Mouse (Mus musculus): ENCODE data around the gene Xylb. TPM values are rescaled to one million over a fixed set of nuclear protein-coding genes. Genes with fewer than 3 reads are reported as not detected.

Gene Xylb
- total and polyA plus RNA-seq, 2 experiments, result 154 to 204 TPM

DNA sequence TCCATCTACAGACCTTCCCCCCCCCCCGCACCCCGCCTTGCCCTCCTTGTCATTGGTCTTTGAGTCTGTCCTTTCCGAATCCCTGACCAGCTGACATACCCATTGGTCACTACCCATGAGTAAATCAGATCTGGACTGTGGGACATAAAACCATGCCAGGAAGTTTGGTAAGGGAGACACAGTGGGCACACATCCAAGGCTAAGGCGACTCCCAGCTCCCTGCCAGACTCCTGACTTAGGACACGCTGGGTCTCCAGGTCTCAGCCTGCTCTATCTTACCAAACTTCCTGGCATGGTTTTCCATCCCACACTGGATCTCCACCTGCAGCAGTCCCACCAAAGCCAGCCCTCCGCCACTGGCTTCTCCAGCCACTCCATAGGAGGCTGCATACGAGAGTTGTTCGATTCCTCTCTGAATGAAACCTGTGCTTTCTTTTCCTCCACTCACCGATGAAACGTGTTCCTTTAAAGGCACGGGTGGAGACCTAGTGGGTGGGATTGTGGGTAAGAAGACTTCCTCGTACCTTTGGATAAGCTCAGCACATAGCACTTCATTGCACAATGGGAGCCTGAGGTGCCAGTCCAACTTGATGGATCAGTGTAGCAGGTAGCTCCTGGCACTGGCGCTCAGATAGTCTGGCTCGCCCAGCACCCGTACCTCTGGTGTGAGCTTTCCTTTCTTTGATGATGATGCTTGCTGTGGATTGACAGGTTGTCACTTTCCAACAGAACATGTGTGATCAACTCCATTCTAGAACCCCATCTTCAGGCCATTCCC is 26.8 kb upstream of the Xylb start:
- DNase-seq (ENCODE audit: extremely low read depth, low read depth, low spot score), result peak; percentile 85
- 47% methylated on average over 15 of the region's 15 CpGs for WGBS
- TF ChIP-seq CTCF (IDR thresholded peaks at IDR 0.05; ENCODE audit: low read depth, low read length) (no peak), POLR2A (IDR thresholded peaks at IDR 0.05; ENCODE audit: extremely low read depth, insufficient read depth, low read length) (no peak)
- Histone ChIP-seq H3K4me1 (ENCODE audit: control insufficient read depth, insufficient read depth, low read length) (peaks cover 3% of the 10 kb centered on the region), H3K4me3 (ENCODE audit: insufficient read depth, low read depth, low read length) (no peak overlapping the region), H3K9ac (ENCODE audit: low read depth, low read length) (no peak overlapping the region), H3K27ac (replicated peaks; ENCODE audit: insufficient read depth, low read depth, low read length) (no peak overlapping the region), H3K79me2 (ENCODE audit: control insufficient read depth, insufficient read depth, low read length) (no peaks in the 10 kb centered on the region), H3K27me3 (ENCODE audit: control insufficient read depth, insufficient read depth, low read length) (no peaks in the 10 kb centered on the region), H3K36me3 (ENCODE audit: control insufficient read depth, insufficient read depth, low read length) (no peaks in the 10 kb centered on the region)

DNA sequence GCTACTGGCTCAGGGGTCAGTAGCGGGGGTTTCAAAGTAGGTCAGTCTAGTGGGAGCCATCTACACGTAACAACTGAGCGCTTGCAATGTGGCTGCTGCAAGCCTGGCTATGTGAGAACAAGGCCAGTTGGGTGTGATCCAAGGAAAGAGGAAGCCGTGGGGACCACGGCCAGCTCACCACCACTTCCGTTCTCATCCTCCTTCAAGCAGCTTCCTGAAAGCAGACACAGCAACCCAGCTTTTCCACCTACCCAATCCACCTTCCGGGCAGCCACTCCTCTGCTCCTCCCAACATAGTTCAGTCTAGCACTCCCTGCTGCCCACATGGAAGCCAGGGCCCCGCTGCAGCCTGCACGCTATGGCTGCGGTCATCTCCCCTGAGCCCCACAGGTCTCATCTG is 22.9 kb upstream of the Xylb start:
- peaks cover 3% of the 10 kb centered on the region; the same call in 1 of the 2 replicates for H3K79me2 ChIP-seq (ENCODE audit: control insufficient read depth, insufficient read depth, low read length)
- WGBS, result 63% methylated on average over 10 of the region's 10 CpGs
- DNase-seq (ENCODE audit: extremely low read depth, low read depth, low spot score), result no peak
- peak overlapping the region; percentile 38; the same call in 1 of the 2 replicates for H3K27ac ChIP-seq (replicated peaks; ENCODE audit: insufficient read depth, low read depth, low read length)
- no peak overlapping the region for H3K4me3 ChIP-seq (ENCODE audit: insufficient read depth, low read depth, low read length)
- H3K36me3 ChIP-seq (ENCODE audit: control insufficient read depth, insufficient read depth, low read length), result peaks cover 3% of the 10 kb centered on the region; the same call in 1 of the 2 replicates
- TF ChIP-seq CTCF (IDR thresholded peaks at IDR 0.05; ENCODE audit: low read depth, low read length) (no peak), POLR2A (IDR thresholded peaks at IDR 0.05; ENCODE audit: extremely low read depth, insufficient read depth, low read length) (no peak)
- no peaks in the 10 kb centered on the region for H3K27me3 ChIP-seq (ENCODE audit: control insufficient read depth, insufficient read depth, low read length)
- H3K4me1 ChIP-seq (ENCODE audit: control insufficient read depth, insufficient read depth, low read length), result peaks cover 7% of the 10 kb centered on the region
- H3K9ac ChIP-seq (ENCODE audit: low read depth, low read length), result no peak overlapping the region

DNA sequence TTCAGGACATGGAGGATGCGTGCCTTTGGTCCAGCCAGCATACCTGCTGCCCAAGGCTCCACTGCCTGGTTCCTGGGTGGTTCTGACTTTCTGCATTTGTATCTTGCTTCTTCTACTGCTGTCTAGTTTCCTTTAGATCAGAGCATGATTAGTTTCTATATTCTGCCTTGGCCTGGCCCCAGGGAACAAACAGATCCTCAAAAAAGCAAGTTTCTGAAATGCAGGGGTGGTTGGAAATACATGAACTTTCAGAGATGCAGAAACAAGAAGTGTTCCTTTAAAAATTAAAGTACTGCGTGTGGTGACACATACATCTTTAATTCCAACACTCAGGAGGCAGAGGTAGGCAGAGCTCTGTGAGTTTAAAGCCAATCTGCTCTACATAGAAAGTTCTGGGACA is 22.3 kb upstream of the Xylb start:
- no peak for DNase-seq (ENCODE audit: extremely low read depth, low read depth, low spot score)
- Histone ChIP-seq H3K79me2 (ENCODE audit: control insufficient read depth, insufficient read depth, low read length) (peaks cover 3% of the 10 kb centered on the region; the same call in 1 of the 2 replicates), H3K27ac (replicated peaks; ENCODE audit: insufficient read depth, low read depth, low read length) (peak overlapping the region; percentile 38; the same call in 1 of the 2 replicates), H3K9ac (ENCODE audit: low read depth, low read length) (no peak overlapping the region), H3K4me3 (ENCODE audit: insufficient read depth, low read depth, low read length) (no peak overlapping the region), H3K4me1 (ENCODE audit: control insufficient read depth, insufficient read depth, low read length) (peaks cover 7% of the 10 kb centered on the region), H3K36me3 (ENCODE audit: control insufficient read depth, insufficient read depth, low read length) (peaks cover 3% of the 10 kb centered on the region; the same call in 1 of the 2 replicates), H3K27me3 (ENCODE audit: control insufficient read depth, insufficient read depth, low read length) (no peaks in the 10 kb centered on the region)
- 91% methylated on average over 2 of the region's 2 CpGs for WGBS
- TF ChIP-seq CTCF (IDR thresholded peaks at IDR 0.05; ENCODE audit: low read depth, low read length), result no peak
- no peak for TF ChIP-seq POLR2A (IDR thresholded peaks at IDR 0.05; ENCODE audit: extremely low read depth, insufficient read depth, low read length)

DNA sequence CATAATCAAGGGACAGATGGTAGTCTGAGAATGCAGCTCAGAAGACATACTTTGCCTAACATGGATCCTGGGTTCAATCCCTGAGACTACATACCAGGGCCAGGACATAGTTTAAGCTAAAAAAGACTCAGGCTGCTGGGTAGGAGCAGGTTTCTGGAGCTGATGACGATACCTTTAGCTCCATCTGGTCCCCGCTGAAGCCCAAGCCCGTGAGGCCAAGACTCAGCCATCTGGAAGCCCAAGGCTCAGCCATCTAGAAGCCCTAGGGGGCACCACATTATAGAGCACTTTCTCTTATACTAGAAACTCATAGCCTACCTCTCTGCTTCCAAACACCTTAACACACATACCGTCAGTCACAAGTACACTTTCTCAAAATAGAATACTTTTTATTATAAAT is 21.6 kb upstream of the Xylb start:
- no peak for TF ChIP-seq CTCF (IDR thresholded peaks at IDR 0.05; ENCODE audit: low read depth, low read length)
- TF ChIP-seq POLR2A (IDR thresholded peaks at IDR 0.05; ENCODE audit: extremely low read depth, insufficient read depth, low read length), result no peak
- Histone ChIP-seq H3K36me3 (ENCODE audit: control insufficient read depth, insufficient read depth, low read length) (peaks cover 3% of the 10 kb centered on the region; the same call in 1 of the 2 replicates), H3K27me3 (ENCODE audit: control insufficient read depth, insufficient read depth, low read length) (no peaks in the 10 kb centered on the region), H3K4me3 (ENCODE audit: insufficient read depth, low read depth, low read length) (no peak overlapping the region), H3K4me1 (ENCODE audit: control insufficient read depth, insufficient read depth, low read length) (peaks cover 7% of the 10 kb centered on the region), H3K9ac (ENCODE audit: low read depth, low read length) (no peak overlapping the region), H3K79me2 (ENCODE audit: control insufficient read depth, insufficient read depth, low read length) (peaks cover 3% of the 10 kb centered on the region; the same call in 1 of the 2 replicates), H3K27ac (replicated peaks; ENCODE audit: insufficient read depth, low read depth, low read length) (no peak overlapping the region)
- WGBS, result 94% methylated on average over 4 of the region's 4 CpGs
- DNase-seq (ENCODE audit: extremely low read depth, low read depth, low spot score), result no peak

DNA sequence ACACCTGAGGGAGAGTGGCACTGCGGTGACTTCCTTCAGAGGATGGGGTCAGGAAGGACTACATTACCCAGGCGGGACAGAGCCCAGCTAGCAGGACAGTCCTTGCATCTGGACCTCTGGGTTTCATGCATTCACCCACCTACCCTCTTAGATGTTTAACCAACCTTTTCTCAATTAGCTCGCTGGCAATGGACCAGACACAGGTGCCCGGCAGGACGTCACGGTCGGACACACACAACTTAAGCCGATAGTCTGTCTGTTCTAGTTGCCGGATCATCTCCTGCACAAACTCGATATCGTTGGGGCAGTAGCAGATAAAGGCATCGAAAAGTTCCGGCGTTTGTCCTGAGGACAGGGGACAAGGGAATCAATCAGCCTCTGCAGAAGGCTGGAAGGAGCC is 19.3 kb upstream of the Xylb start:
- H3K79me2 ChIP-seq (ENCODE audit: control insufficient read depth, insufficient read depth, low read length), result peaks cover 12% of the 10 kb centered on the region; the same call in 1 of the 2 replicates
- H3K4me1 ChIP-seq (ENCODE audit: control insufficient read depth, insufficient read depth, low read length), result peaks cover 11% of the 10 kb centered on the region
- no peak for DNase-seq (ENCODE audit: extremely low read depth, low read depth, low spot score)
- H3K27me3 ChIP-seq (ENCODE audit: control insufficient read depth, insufficient read depth, low read length), result no peaks in the 10 kb centered on the region
- TF ChIP-seq CTCF (IDR thresholded peaks at IDR 0.05; ENCODE audit: low read depth, low read length) (no peak), POLR2A (IDR thresholded peaks at IDR 0.05; ENCODE audit: extremely low read depth, insufficient read depth, low read length) (no peak)
- H3K9ac ChIP-seq (ENCODE audit: low read depth, low read length), result no peak overlapping the region
- peaks cover 3% of the 10 kb centered on the region; the same call in 1 of the 2 replicates for H3K36me3 ChIP-seq (ENCODE audit: control insufficient read depth, insufficient read depth, low read length)
- 94% methylated on average over 14 of the region's 14 CpGs for WGBS
- no peak overlapping the region for H3K27ac ChIP-seq (replicated peaks; ENCODE audit: insufficient read depth, low read depth, low read length)
- no peak overlapping the region for H3K4me3 ChIP-seq (ENCODE audit: insufficient read depth, low read depth, low read length)

DNA sequence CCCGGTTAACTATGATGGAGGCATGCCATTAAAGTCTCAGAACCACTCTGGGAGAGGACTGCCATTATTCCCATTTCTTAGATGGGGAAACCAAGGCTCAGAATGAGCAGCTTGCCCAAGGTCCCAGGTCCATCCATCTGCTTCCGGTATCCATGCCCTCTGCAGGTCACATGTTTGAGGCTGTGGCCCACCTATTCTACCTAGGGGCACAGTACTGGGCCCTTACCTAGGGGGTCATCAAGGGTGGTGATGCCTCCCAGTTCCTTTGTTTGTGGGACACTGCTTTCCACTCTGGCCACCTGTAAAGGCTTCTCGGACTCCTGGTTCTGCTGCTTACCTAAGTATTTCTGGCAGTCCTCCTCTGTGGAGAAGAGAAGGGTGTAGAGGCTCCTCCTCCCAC is 18.8 kb upstream of the Xylb start:
- Histone ChIP-seq H3K9ac (ENCODE audit: low read depth, low read length) (no peak overlapping the region), H3K4me3 (ENCODE audit: insufficient read depth, low read depth, low read length) (no peak overlapping the region), H3K27ac (replicated peaks; ENCODE audit: insufficient read depth, low read depth, low read length) (no peak overlapping the region), H3K27me3 (ENCODE audit: control insufficient read depth, insufficient read depth, low read length) (no peaks in the 10 kb centered on the region), H3K4me1 (ENCODE audit: control insufficient read depth, insufficient read depth, low read length) (peaks cover 16% of the 10 kb centered on the region), H3K36me3 (ENCODE audit: control insufficient read depth, insufficient read depth, low read length) (peaks cover 7% of the 10 kb centered on the region), H3K79me2 (ENCODE audit: control insufficient read depth, insufficient read depth, low read length) (peaks cover 12% of the 10 kb centered on the region; the same call in 1 of the 2 replicates)
- TF ChIP-seq POLR2A (IDR thresholded peaks at IDR 0.05; ENCODE audit: extremely low read depth, insufficient read depth, low read length) (no peak), CTCF (IDR thresholded peaks at IDR 0.05; ENCODE audit: low read depth, low read length) (no peak)
- WGBS, result 90% methylated on average over 3 of the region's 3 CpGs
- DNase-seq (ENCODE audit: extremely low read depth, low read depth, low spot score), result no peak

Measured in liver, adult 2 months (tissue).